Mouse (Mus musculus): ENCODE data around the gene Ublcp1. TPM values are rescaled to one million over a fixed set of nuclear protein-coding genes. Genes with fewer than 3 reads are reported as not detected.

The Ublcp1 gene
- polyA plus RNA-seq, 2 experiments, result 60.6 to 66.5 TPM

DNA sequence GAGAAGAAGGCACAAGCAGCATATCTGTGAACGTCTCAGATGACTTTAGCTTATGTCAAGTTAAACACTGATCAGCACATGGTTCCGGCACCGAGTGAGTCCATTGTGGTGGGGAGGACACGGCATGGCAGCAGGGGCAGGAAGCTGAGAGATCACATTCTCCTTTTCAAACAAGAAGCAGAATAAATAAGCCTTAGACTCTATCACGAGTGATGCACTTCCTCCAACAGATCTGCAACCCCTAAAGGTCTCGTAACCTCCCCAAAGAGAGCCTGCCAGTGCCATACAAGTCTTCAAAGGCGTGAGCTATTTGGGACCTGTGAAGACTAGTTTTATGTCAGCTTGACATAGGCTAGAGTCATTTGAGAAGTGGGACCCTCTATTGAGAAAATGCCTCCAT, 30.7 kb upstream of the Ublcp1 start:
- Histone ChIP-seq H3K27ac (replicated peaks; ENCODE audit: low read depth, low read length) (no peak overlapping the region), H3K4me1 (ENCODE audit: control insufficient read depth, insufficient read depth, low read length) (0 out of 2 replicates have a peak, but pooled peaks cover 3% of the 10 kb centered on the region), H3K4me2 (replicated peaks; ENCODE audit: low read depth, low read length, severe bottlenecking) (no peak overlapping the region), H3K4me3 (replicated peaks; ENCODE audit: low read length) (no peak overlapping the region), H3K27me3 (ENCODE audit: control insufficient read depth, insufficient read depth, low read length) (no peaks in the 10 kb centered on the region), H3K9ac (ENCODE audit: low read depth, low read length, severe bottlenecking) (no peak overlapping the region), H3K36me3 (ENCODE audit: control insufficient read depth, insufficient read depth, low read length) (no peaks in the 10 kb centered on the region), H3K9me3 (ENCODE audit: control insufficient read depth, low read length) (no peaks in the 10 kb centered on the region)
- TF ChIP-seq POLR2A (IDR thresholded peaks at IDR 0.05; ENCODE audit: borderline replicate concordance, extremely low read depth, insufficient read depth, insufficient read length), result no peak
- DNase-seq (ENCODE audit: low spot score), result no peak
- 72% methylated on average over 7 of the region's 7 CpGs for WGBS
- no peak for ATAC-seq (ENCODE audit: low FRiP score, low read depth)

DNA sequence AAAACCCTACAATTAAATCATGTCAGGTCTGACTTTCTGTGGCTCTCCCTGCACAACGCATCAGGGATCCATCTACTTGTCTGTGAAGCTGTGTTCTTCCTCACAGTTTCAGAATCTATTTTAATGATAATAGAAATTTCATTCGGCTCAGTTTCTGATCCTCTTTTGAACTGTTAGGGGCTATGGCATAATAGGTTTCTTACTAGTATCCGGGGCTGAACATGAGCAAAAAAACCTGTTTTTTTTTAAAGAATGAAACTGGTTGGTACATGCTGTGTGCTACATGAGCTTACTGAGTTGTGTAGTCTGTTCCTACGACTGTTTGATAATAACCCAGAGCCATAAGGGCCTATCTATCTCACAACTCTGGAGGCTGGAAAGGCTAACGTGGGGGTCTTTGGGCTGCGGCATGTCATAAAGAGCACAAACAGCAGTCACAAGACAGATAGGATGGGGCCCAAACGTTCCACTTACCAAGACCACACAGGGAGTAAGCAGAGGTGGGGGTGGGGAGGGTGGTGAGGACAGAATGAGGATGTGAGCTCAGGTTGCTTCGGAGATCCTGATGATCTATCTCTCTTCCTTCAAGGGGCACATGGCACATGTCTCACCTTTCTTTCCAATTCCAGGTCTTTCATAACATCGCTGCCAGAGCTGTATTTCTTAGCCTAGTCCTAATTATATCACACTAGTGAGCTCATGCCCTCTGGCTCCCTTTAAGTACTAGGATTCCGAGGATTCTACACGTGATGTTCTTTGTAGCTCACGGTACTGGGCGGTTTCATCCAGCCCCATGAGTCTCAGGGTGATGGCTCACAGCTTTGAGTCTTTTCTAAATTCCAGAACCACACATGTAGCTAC, 28.3 kb upstream of the Ublcp1 start:
- Histone ChIP-seq H3K9ac (ENCODE audit: low read depth, low read length, severe bottlenecking) (no peak overlapping the region), H3K4me1 (ENCODE audit: control insufficient read depth, insufficient read depth, low read length) (0 out of 2 replicates have a peak, but pooled peaks cover 3% of the 10 kb centered on the region), H3K4me3 (replicated peaks; ENCODE audit: low read length) (no peak overlapping the region), H3K27me3 (ENCODE audit: control insufficient read depth, insufficient read depth, low read length) (no peaks in the 10 kb centered on the region), H3K9me3 (ENCODE audit: control insufficient read depth, low read length) (no peaks in the 10 kb centered on the region), H3K27ac (replicated peaks; ENCODE audit: low read depth, low read length) (no peak overlapping the region), H3K4me2 (replicated peaks; ENCODE audit: low read depth, low read length, severe bottlenecking) (no peak overlapping the region), H3K36me3 (ENCODE audit: control insufficient read depth, insufficient read depth, low read length) (no peaks in the 10 kb centered on the region)
- TF ChIP-seq POLR2A (IDR thresholded peaks at IDR 0.05; ENCODE audit: borderline replicate concordance, extremely low read depth, insufficient read depth, insufficient read length), result no peak
- ATAC-seq (ENCODE audit: low FRiP score, low read depth) (no peak), DNase-seq (ENCODE audit: low spot score) (no peak)
- WGBS, result 60% methylated on average over 13 of the region's 13 CpGs

- ATAC-seq (ENCODE audit: low FRiP score, low read depth), result no peak
- no peak overlapping the region for H3K4me2 ChIP-seq (replicated peaks; ENCODE audit: low read depth, low read length, severe bottlenecking)
- H3K27me3 ChIP-seq (ENCODE audit: control insufficient read depth, insufficient read depth, low read length), result no peaks in the 10 kb centered on the region
- no peak overlapping the region for H3K4me3 ChIP-seq (replicated peaks; ENCODE audit: low read length)
- no peaks in the 10 kb centered on the region for H3K36me3 ChIP-seq (ENCODE audit: control insufficient read depth, insufficient read depth, low read length)
- H3K9me3 ChIP-seq (ENCODE audit: control insufficient read depth, low read length), result no peaks in the 10 kb centered on the region
- H3K27ac ChIP-seq (replicated peaks; ENCODE audit: low read depth, low read length), result no peak overlapping the region; the same call in 1 of the 2 replicates
- no peak overlapping the region for H3K9ac ChIP-seq (ENCODE audit: low read depth, low read length, severe bottlenecking)
- no peak for DNase-seq (ENCODE audit: low spot score)
- TF ChIP-seq POLR2A (IDR thresholded peaks at IDR 0.05; ENCODE audit: borderline replicate concordance, extremely low read depth, insufficient read depth, insufficient read length), result no peak
- WGBS, result 27% methylated on average over 3 of the region's 3 CpGs
- H3K4me1 ChIP-seq (ENCODE audit: control insufficient read depth, insufficient read depth, low read length), result 0 out of 2 replicates have a peak, but pooled peaks cover 3% of the 10 kb centered on the region
Measured at GRCm38 (mm10) chr11:44496217-44496616, 25.9 kb upstream of the Ublcp1 start.

DNA sequence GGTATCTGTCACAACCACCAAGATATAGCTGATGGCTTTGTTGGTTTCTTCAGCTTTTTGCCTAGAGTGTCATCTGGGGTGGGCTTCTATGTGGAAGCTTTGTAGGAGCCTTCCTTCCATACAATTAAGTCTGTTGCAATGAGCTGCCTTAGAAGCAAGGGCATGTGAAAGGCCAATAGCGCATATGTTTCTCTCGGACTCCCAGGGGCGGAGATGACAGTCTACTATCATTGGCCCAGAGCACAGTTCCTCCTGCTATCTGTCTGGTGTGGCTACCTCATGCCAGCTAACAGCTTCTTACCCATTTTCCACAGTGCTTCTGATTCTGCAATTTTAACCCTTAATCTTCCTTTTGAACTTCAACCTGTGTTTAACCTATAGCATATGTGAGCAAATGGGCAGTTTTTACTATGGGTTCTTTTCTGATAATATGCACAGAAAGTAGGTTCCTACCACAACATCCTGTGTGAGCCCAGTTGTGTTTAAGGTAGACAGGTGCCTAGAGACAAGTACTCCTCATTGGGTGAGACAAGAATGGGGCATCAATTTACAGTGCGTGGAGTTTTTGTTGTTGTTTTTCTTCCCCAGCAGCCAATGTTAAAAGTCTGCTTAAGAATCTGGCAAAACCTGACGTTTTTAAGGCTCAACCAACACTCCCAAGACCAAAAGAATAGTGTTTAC, 24.5 kb upstream of the Ublcp1 start:
- Histone ChIP-seq H3K4me2 (replicated peaks; ENCODE audit: low read depth, low read length, severe bottlenecking) (no peak overlapping the region), H3K4me1 (ENCODE audit: control insufficient read depth, insufficient read depth, low read length) (0 out of 2 replicates have a peak, but pooled peaks cover 3% of the 10 kb centered on the region), H3K9ac (ENCODE audit: low read depth, low read length, severe bottlenecking) (no peak overlapping the region), H3K27ac (replicated peaks; ENCODE audit: low read depth, low read length) (no peak overlapping the region), H3K27me3 (ENCODE audit: control insufficient read depth, insufficient read depth, low read length) (no peaks in the 10 kb centered on the region), H3K36me3 (ENCODE audit: control insufficient read depth, insufficient read depth, low read length) (no peaks in the 10 kb centered on the region), H3K9me3 (ENCODE audit: control insufficient read depth, low read length) (no peaks in the 10 kb centered on the region), H3K4me3 (replicated peaks; ENCODE audit: low read length) (no peak overlapping the region)
- ATAC-seq (ENCODE audit: low FRiP score, low read depth) (no peak), DNase-seq (ENCODE audit: low spot score) (no peak)
- WGBS, result 81% methylated on average over 5 of the region's 5 CpGs
- TF ChIP-seq POLR2A (IDR thresholded peaks at IDR 0.05; ENCODE audit: borderline replicate concordance, extremely low read depth, insufficient read depth, insufficient read length), result no peak

DNA sequence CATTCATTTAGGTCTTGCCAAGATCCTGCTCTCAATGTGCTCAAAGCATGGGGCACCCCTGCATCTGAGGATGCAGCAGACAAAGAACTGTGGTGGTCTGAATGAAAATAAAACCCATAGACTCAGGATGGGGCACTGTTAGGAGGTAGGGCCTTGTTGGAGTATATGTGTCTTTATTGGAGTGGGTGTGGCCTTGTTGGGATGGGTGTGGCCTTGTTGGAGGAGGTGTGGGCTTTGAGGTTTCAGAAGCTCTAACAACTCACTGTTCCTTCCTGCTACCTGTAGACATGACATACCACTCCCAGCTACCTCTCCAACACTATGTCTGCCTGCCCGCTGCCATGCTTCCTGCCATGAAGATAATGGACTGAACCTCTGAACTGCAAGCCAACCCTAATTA, 18.8 kb upstream of the Ublcp1 start:
- Histone ChIP-seq H3K4me1 (ENCODE audit: control insufficient read depth, insufficient read depth, low read length) (no peaks in the 10 kb centered on the region), H3K4me3 (replicated peaks; ENCODE audit: low read length) (no peak overlapping the region), H3K27ac (replicated peaks; ENCODE audit: low read depth, low read length) (no peak overlapping the region), H3K9me3 (ENCODE audit: control insufficient read depth, low read length) (no peaks in the 10 kb centered on the region), H3K4me2 (replicated peaks; ENCODE audit: low read depth, low read length, severe bottlenecking) (no peak overlapping the region), H3K9ac (ENCODE audit: low read depth, low read length, severe bottlenecking) (no peak overlapping the region), H3K36me3 (ENCODE audit: control insufficient read depth, insufficient read depth, low read length) (no peaks in the 10 kb centered on the region), H3K27me3 (ENCODE audit: control insufficient read depth, insufficient read depth, low read length) (no peaks in the 10 kb centered on the region)
- DNase-seq (ENCODE audit: low spot score) (no peak), ATAC-seq (ENCODE audit: low FRiP score, low read depth) (no peak)
- TF ChIP-seq POLR2A (IDR thresholded peaks at IDR 0.05; ENCODE audit: borderline replicate concordance, extremely low read depth, insufficient read depth, insufficient read length), result no peak
- WGBS, result 93% methylated on average over 1 of the region's 1 CpGs
